Mouse (Mus musculus) megakaryocyte, embryonic 14.5 days (primary cell): ENCODE measurements around the gene Fgf10.

Experiments used
- FLI1 ChIP-seq: IDR thresholded peaks from 2 replicates; pipeline ENCODE4 v1.6.1; 2012; ENCODE audit warnings: low read length, inconsistent platforms, mixed read lengths
- GATA1 ChIP-seq: IDR thresholded peaks from 3 replicates; pipeline ENCODE4 v1.6.1; 2012; ENCODE audit warnings: mixed read lengths, low read length, inconsistent platforms, borderline replicate concordance

DNA sequence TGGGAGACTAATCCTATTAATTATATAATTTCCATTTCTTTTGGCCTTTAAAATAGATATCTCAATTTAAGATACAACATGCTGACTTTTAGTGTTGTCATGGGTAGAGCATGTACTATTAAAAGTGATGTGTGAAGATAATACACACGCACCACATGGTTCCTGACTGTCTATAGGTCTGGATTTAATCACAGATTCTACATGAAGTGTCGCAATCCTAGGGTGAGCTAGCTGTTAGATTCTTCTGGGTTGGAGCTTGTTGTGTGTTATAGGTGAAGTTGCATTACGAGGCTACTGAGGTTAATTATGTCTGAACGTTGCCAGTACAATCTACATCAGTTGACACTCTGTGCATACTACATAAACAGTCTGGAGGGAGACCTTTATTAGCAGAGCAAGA is 73.2 kb downstream of the Fgf10 start:
- no peak for TF ChIP-seq GATA1
- TF ChIP-seq FLI1 = no peak
